Mouse (Mus musculus) G1E (cell line): ENCODE measurements around the gene Arhgef10l.

Experiments
- CTCF ChIP-seq: IDR thresholded peaks from 2 replicates; pipeline ENCODE4 v1.5.1; 2012; ENCODE audit warnings: low read depth, low read length, inconsistent platforms, mixed read lengths
- GATA1 ChIP-seq: IDR thresholded peaks from 2 replicates; pipeline ENCODE4 v1.6.1; 2012; ENCODE audit warnings: borderline replicate concordance, low read length, inconsistent platforms, mixed read lengths
- GATA2 ChIP-seq: IDR thresholded peaks from 2 replicates; pipeline ENCODE4 v1.6.1; 2012; ENCODE audit warnings: low read depth, low read length, inconsistent platforms, borderline replicate concordance
- POLR2AphosphoS5 ChIP-seq: IDR thresholded peaks from 2 replicates; pipeline ENCODE4 v1.6.1; 2012; ENCODE audit warnings: low read depth, low read length, inconsistent platforms; ENCODE audit not compliant: insufficient replicate concordance
- TAL1 ChIP-seq: conservative IDR thresholded peaks from 2 replicates; pipeline ENCODE4 v1.6.1; 2012; ENCODE audit warnings: low read depth, low read length, inconsistent platforms, mixed read lengths

GRCm38 (mm10) chr4:140644276-140644675 lies 21.5 kb downstream of the Arhgef10l start:
- TF ChIP-seq CTCF (no peak), GATA2 (no peak), GATA1 (no peak), TAL1 (no peak), POLR2AphosphoS5 (no peak)
